ENCODE assay signal across 25 mouse cellular contexts in the genomic region with DNA sequence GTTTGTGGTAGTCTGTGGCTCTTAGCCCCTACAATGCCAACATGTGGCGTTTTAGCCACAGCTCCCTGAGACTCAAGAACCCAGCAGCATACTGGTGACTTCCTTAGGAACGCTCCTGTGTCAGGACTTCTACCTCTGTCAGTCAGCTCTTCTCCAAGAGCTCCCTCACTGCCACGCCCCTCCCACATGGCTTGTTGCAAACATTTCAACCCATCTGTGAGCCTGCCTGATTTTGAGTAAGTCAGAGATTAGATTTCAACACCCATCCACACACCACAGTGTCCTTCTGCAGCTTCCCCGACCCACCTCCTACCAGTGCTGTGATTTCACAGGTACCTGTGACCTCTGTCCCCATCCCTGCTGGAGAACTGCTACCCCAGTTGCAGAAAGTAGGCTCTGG. TPM values are rescaled to one million over a fixed set of nuclear protein-coding genes. Genes with fewer than 3 reads are reported as not detected.
DNase-seq lines count a peak whose midpoint lies in the region; ATAC-seq lines count a peak whose summit lies in the region.
"Had no signal": no experiment of that assay in that cellular context is flagged by ENCODE, and none has a peak within 500 bp of the region (broad histone marks: within the 10 kb centered on the region; RNA-seq: fewer than 3 reads in every experiment).

No protein-coding gene starts in this region.

- H3K36me3 ChIP-seq in midbrain, embryonic 12.5 days, result no peaks in the 10 kb centered on the region
- no peaks in the 10 kb centered on the region for H3K36me3 ChIP-seq in midbrain, embryonic 15.5 days (replicated peaks)
- H3K36me3 ChIP-seq in midbrain, embryonic 16.5 days (ENCODE audit: control insufficient read depth, insufficient read depth, low read length), result no peaks in the 10 kb centered on the region
- no peaks in the 10 kb centered on the region for H3K36me3 ChIP-seq in midbrain, embryonic 10.5 days
- H3K36me3 ChIP-seq: embryonic facial prominence, embryonic 10.5 days; embryonic facial prominence, embryonic 12.5 days; forebrain, embryonic 15.5 days had no signal

- H3K4me2 ChIP-seq in midbrain, embryonic 12.5 days (replicated peaks), result no peak overlapping the region
- H3K4me2 ChIP-seq in midbrain, embryonic 15.5 days, result no peak overlapping the region
- H3K4me2 ChIP-seq in midbrain, embryonic 16.5 days (ENCODE audit: low read length), result no peak overlapping the region
- H3K4me2 ChIP-seq: embryonic facial prominence, embryonic 12.5 days; forebrain, embryonic 13.5 days; forebrain, embryonic 15.5 days had no signal

- H3K4me3 ChIP-seq in midbrain, embryonic 12.5 days, result no peak overlapping the region
- no peak overlapping the region for H3K4me3 ChIP-seq in midbrain, embryonic 15.5 days
- H3K4me3 ChIP-seq in midbrain, embryonic 16.5 days (ENCODE audit: low read depth, low read length), result no peak overlapping the region
- H3K4me3 ChIP-seq in midbrain, embryonic 10.5 days, result no peak overlapping the region
- H3K4me3 ChIP-seq: embryonic facial prominence, embryonic 10.5 days; embryonic facial prominence, embryonic 12.5 days; forebrain, embryonic 13.5 days; forebrain, embryonic 15.5 days had no signal

- 0 out of 2 replicates have a peak, but pooled peaks cover 14% of the 10 kb centered on the region for H3K27me3 ChIP-seq in midbrain, embryonic 12.5 days
- H3K27me3 ChIP-seq in midbrain, embryonic 15.5 days (replicated peaks), result no peaks in the 10 kb centered on the region
- H3K27me3 ChIP-seq in midbrain, embryonic 16.5 days (ENCODE audit: control insufficient read depth, insufficient read depth, low read depth, low read length), result no peaks in the 10 kb centered on the region
- H3K27me3 ChIP-seq in midbrain, embryonic 10.5 days (ENCODE audit: low read depth, poor library complexity, severe bottlenecking), result peaks cover 14% of the 10 kb centered on the region; the same call in 1 of the 2 replicates
- H3K27me3 ChIP-seq: embryonic facial prominence, embryonic 12.5 days; forebrain, embryonic 15.5 days had no signal

- ATAC-seq in midbrain, embryonic 12.5 days (ENCODE audit: low FRiP score, low read depth), result no peak
- ATAC-seq in midbrain, embryonic 15.5 days (replicated peaks), result no peak
- ATAC-seq in midbrain, embryonic 16.5 days, result no peak
- ATAC-seq: activated CD4-positive, CD25-positive, alpha-beta regulatory T cell, adult 4 months; forebrain, embryonic 13.5 days; forebrain, embryonic 15.5 days; forebrain, postnatal 0 days; Patski had no signal

- H3K9me3 ChIP-seq in midbrain, embryonic 12.5 days, result no peaks in the 10 kb centered on the region
- no peaks in the 10 kb centered on the region for H3K9me3 ChIP-seq in midbrain, embryonic 15.5 days
- H3K9me3 ChIP-seq in midbrain, embryonic 16.5 days (replicated peaks; ENCODE audit: control insufficient read depth, low read length, poor library complexity, severe bottlenecking), result no peaks in the 10 kb centered on the region
- H3K9me3 ChIP-seq in midbrain, embryonic 10.5 days (replicated peaks), result no peaks in the 10 kb centered on the region
- H3K9me3 ChIP-seq: embryonic facial prominence, embryonic 10.5 days; embryonic facial prominence, embryonic 12.5 days; forebrain, embryonic 13.5 days; forebrain, embryonic 15.5 days had no signal

- no peaks in the 10 kb centered on the region for H3K4me1 ChIP-seq in midbrain, embryonic 12.5 days
- H3K4me1 ChIP-seq in midbrain, embryonic 15.5 days, result peaks cover 4% of the 10 kb centered on the region; the same call in 1 of the 2 replicates
- H3K4me1 ChIP-seq in midbrain, embryonic 16.5 days (ENCODE audit: control insufficient read depth, insufficient read depth, low read length), result peaks cover 6% of the 10 kb centered on the region; the same call in 1 of the 2 replicates
- H3K4me1 ChIP-seq in midbrain, embryonic 10.5 days, result peaks cover 25% of the 10 kb centered on the region; the same call in 1 of the 2 replicates
- H3K4me1 ChIP-seq: embryonic facial prominence, embryonic 12.5 days; forebrain, embryonic 15.5 days had no signal

- H3K27ac ChIP-seq in midbrain, embryonic 12.5 days (replicated peaks), result peak overlapping the region; percentile 39; the same call in 1 of the 2 replicates
- H3K27ac ChIP-seq in midbrain, embryonic 15.5 days, result no peak overlapping the region; the same call in 1 of the 2 replicates
- peak overlapping the region; percentile 17; the same call in 1 of the 2 replicates for H3K27ac ChIP-seq in midbrain, embryonic 16.5 days (ENCODE audit: low read length)
- no peak overlapping the region for H3K27ac ChIP-seq in midbrain, embryonic 10.5 days (replicated peaks)
- H3K27ac ChIP-seq: embryonic facial prominence, embryonic 10.5 days; embryonic facial prominence, embryonic 12.5 days; forebrain, embryonic 13.5 days; forebrain, embryonic 15.5 days had no signal

- H3K9ac ChIP-seq in midbrain, embryonic 12.5 days (replicated peaks), result no peak overlapping the region
- H3K9ac ChIP-seq in midbrain, embryonic 15.5 days, result no peak overlapping the region
- no peak overlapping the region for H3K9ac ChIP-seq in midbrain, embryonic 16.5 days (ENCODE audit: low read depth, low read length)
- H3K9ac ChIP-seq: embryonic facial prominence, embryonic 12.5 days; forebrain, embryonic 13.5 days; forebrain, embryonic 15.5 days; forebrain, postnatal 0 days had no signal

- peak; percentile 42 for DNase-seq in layer of hippocampus, adult 9-11 months
- no peak for DNase-seq in layer of hippocampus, postnatal 10 days (ENCODE audit: low spot score in 2 of 2)
- DNase-seq in midbrain, embryonic 10.5 days (ENCODE audit: low spot score), result no peak
- DNase-seq in adipocyte (ENCODE audit: low spot score), result peak; percentile 59
- no peak for DNase-seq in frontal cortex, postnatal 10 days (ENCODE audit: low spot score in 2 of 2)
- DNase-seq: adrenal gland, adult 2 months; adrenal gland, postnatal 10 days; adrenal gland, postnatal 25 days; cerebellum, adult 11 months; cerebellum, adult 18-20 months; cerebellum, adult 8-10 months; cerebellum, adult 9-11 months; cerebellum, postnatal 14 days; cerebellum, postnatal 36 days; forebrain, postnatal 0 days had no signal

- WGBS in midbrain, embryonic 12.5 days, result 58% methylated on average over 4 of the region's 4 CpGs
- WGBS in midbrain, embryonic 15.5 days, result 53% methylated on average over 4 of the region's 4 CpGs
- 52% methylated on average over 4 of the region's 4 CpGs for WGBS in midbrain, embryonic 16.5 days
- 59% methylated on average over 4 of the region's 4 CpGs for WGBS in midbrain, embryonic 10.5 days

RNA-seq across cellular contexts. Expression of gene Galnt9, which starts 43.9 kb away (rescaled TPM):
- 10 to 100 TPM; 76.5 to 77.2 TPM for total RNA-seq in layer of hippocampus, postnatal 10 days (2021)
- 8.4 and 10.9 TPM in 2 replicates for polyA plus RNA-seq in midbrain, embryonic 12.5 days (2016; fragmentation: Nextera tagmentation; extraction: Ambion mirVana)
- polyA plus RNA-seq in midbrain, embryonic 15.5 days (2015; fragmentation: Nextera tagmentation; extraction: Ambion mirVana), result 26.7 and 26.8 TPM in 2 replicates
- polyA plus RNA-seq in midbrain, embryonic 16.5 days (2015; fragmentation: Nextera tagmentation; extraction: Ambion mirVana), result 22.5 and 23.1 TPM in 2 replicates
- polyA plus RNA-seq in midbrain, embryonic 10.5 days (2016; fragmentation: Nextera tagmentation; extraction: Ambion mirVana), result 3.4 and 7.3 TPM in 2 replicates
- total RNA-seq: common myeloid progenitor, adult 5-6 weeks had no signal
- polyA plus RNA-seq: Patski had no signal

RNA-seq across cellular contexts. Expression of gene Fbrsl1, which starts 51.9 kb away (rescaled TPM):
- 10 to 100 TPM; 82.5 to 90.6 TPM for total RNA-seq in layer of hippocampus, postnatal 10 days (2021)
- polyA plus RNA-seq in midbrain, embryonic 12.5 days (2016; fragmentation: Nextera tagmentation; extraction: Ambion mirVana), result 23.8 and 24.0 TPM in 2 replicates
- 24.2 and 25.9 TPM in 2 replicates for polyA plus RNA-seq in midbrain, embryonic 15.5 days (2015; fragmentation: Nextera tagmentation; extraction: Ambion mirVana)
- 12.3 and 16.3 TPM in 2 replicates for polyA plus RNA-seq in midbrain, embryonic 16.5 days (2015; fragmentation: Nextera tagmentation; extraction: Ambion mirVana)
- 10.3 and 14.6 TPM in 2 replicates for polyA plus RNA-seq in midbrain, embryonic 10.5 days (2016; fragmentation: Nextera tagmentation; extraction: Ambion mirVana)

Comparison
In these comparisons a context has a peak if more than half of its experiments do, and no peak if none do; other contexts are left out.
1. DNase-seq: peak in layer of hippocampus, adult 9-11 months (single experiment) and adipocyte (single experiment); none in layer of hippocampus, postnatal 10 days (0 of 2), midbrain, embryonic 10.5 days (single experiment) and frontal cortex, postnatal 10 days (0 of 2).
2. H3K27ac ChIP-seq: peak in midbrain, embryonic 12.5 days (single experiment) and midbrain, embryonic 16.5 days (single experiment); none in midbrain, embryonic 15.5 days (single experiment) and midbrain, embryonic 10.5 days (single experiment).